Mouse (Mus musculus): ENCODE results near the gene 4930562C15Rik. TPM values are rescaled to one million over a fixed set of nuclear protein-coding genes. Genes with fewer than 3 reads are reported as not detected.
"Not testable (repeated sequence)": the region's sequence is repeated elsewhere in the genome, so short reads cannot be mapped to it uniquely, and the experiment has no call there.

Gene 4930562C15Rik
- total RNA-seq (2021) = not detected

- intact Hi-C loops (cut with DNase I) = no loop called here
Measured at GRCm38 (mm10) chr16:4835191-4835590, at the start of gene 4930562C15Rik. TSS of gene 4930562C15Rik (plus strand) at chr16:4835416.

GRCm38 (mm10) chr16:4785706-4786105 lies 49.5 kb upstream of the 4930562C15Rik start:
- no peak for DNase-seq (ENCODE audit: low spot score in 2 of 2)
- intact Hi-C loops (cut with DNase I) = loop anchor here (5.0 kb wide), 2 partner anchors 68 to 103 kb away; partner anchors contain the start of gene Nmral1

More at GRCm38 (mm10) chr16:4835191-4835590, at the start of gene 4930562C15Rik:
- DNase-seq (ENCODE audit: low spot score in 2 of 2) = no peak

GRCm38 (mm10) chr16:4788176-4788575 lies 47.0 kb upstream of the 4930562C15Rik start:
- intact Hi-C loops (cut with DNase I) = loop anchor here (5.0 kb wide), 2 partner anchors 71 to 106 kb away; partner anchors contain the start of gene Nmral1
- no peak for DNase-seq (ENCODE audit: low spot score in 2 of 2)

- intact Hi-C loops (cut with DNase I) = loop anchor here (5.0 kb wide), 2 partner anchors 72 to 107 kb away; partner anchors contain the start of gene Nmral1
- DNase-seq (ENCODE audit: low spot score in 2 of 2) = no peak
Measured at GRCm38 (mm10) chr16:4789311-4789768, 45.9 kb upstream of the 4930562C15Rik start.

- peak; percentile 97 to 98 for DNase-seq (ENCODE audit: low spot score in 2 of 2)
- intact Hi-C loops (cut with DNase I) = loop anchor here (5.0 kb wide), 2 partner anchors 73 to 108 kb away; partner anchors contain the start of gene Nmral1
Measured at GRCm38 (mm10) chr16:4789810-4790559, 45.2 kb upstream of the 4930562C15Rik start, which contains the start of gene Cdip1. TSS of gene Cdip1 (minus strand) at chr16:4790292.

- DNase-seq (ENCODE audit: low spot score in 2 of 2) = no peak
- intact Hi-C loops (cut with DNase I) = no loop called here
Measured at GRCm38 (mm10) chr16:4791332-4791731, 43.9 kb upstream of the 4930562C15Rik start.

GRCm38 (mm10) chr16:4796631-4797030 lies 38.6 kb upstream of the 4930562C15Rik start:
- DNase-seq (ENCODE audit: low spot score in 2 of 2) = no peak
- intact Hi-C loops (cut with DNase I) = no loop called here

- intact Hi-C loops (cut with DNase I) = no loop called here
- no peak for DNase-seq (ENCODE audit: low spot score in 2 of 2)
Measured at GRCm38 (mm10) chr16:4818349-4818748, 16.9 kb upstream of the 4930562C15Rik start.

GRCm38 (mm10) chr16:4824466-4824865 lies 10.8 kb upstream of the 4930562C15Rik start:
- intact Hi-C loops (cut with DNase I); DNase-seq (ENCODE audit: low spot score in 2 of 2): not testable (repeated sequence)

GRCm38 (mm10) chr16:4827639-4828038 lies 7.6 kb upstream of the 4930562C15Rik start:
- DNase-seq (ENCODE audit: low spot score in 2 of 2) = no peak
- intact Hi-C loops (cut with DNase I) = no loop called here

GRCm38 (mm10) chr16:4829271-4829900 lies 5.8 kb upstream of the 4930562C15Rik start:
- intact Hi-C loops (cut with DNase I) = no loop called here

GRCm38 (mm10) chr16:4831650-4832419 lies 3.4 kb upstream of the 4930562C15Rik start:
- DNase-seq (ENCODE audit: low spot score in 2 of 2) = peak; percentile 32 to 43
- intact Hi-C loops (cut with DNase I) = no loop called here

More at GRCm38 (mm10) chr16:4829271-4829900, 5.8 kb upstream of the 4930562C15Rik start:
- DNase-seq (ENCODE audit: low spot score in 2 of 2) = no peak

- intact Hi-C loops (cut with DNase I) = no loop called here
- peak in 1 of 2 experiments; percentile 22 for DNase-seq (ENCODE audit: low spot score in 2 of 2)
Measured at GRCm38 (mm10) chr16:4833858-4834257, 1.4 kb upstream of the 4930562C15Rik start.

GRCm38 (mm10) chr16:4837631-4838030 lies 2.4 kb downstream of the 4930562C15Rik start:
- no peak for DNase-seq (ENCODE audit: low spot score in 2 of 2)
- intact Hi-C loops (cut with DNase I) = no loop called here

- no peak for DNase-seq (ENCODE audit: low spot score in 2 of 2)
- intact Hi-C loops (cut with DNase I) = no loop called here
Measured at GRCm38 (mm10) chr16:4839552-4839951, 4.3 kb downstream of the 4930562C15Rik start.

GRCm38 (mm10) chr16:4840231-4840630 lies 5.0 kb downstream of the 4930562C15Rik start:
- intact Hi-C loops (cut with DNase I) = no loop called here
- no peak for DNase-seq (ENCODE audit: low spot score in 2 of 2)

GRCm38 (mm10) chr16:4847041-4847440 lies 11.8 kb downstream of the 4930562C15Rik start:
- intact Hi-C loops (cut with DNase I) = no loop called here

GRCm38 (mm10) chr16:4848090-4848489 lies 12.9 kb downstream of the 4930562C15Rik start:
- intact Hi-C loops (cut with DNase I) = no loop called here

More at GRCm38 (mm10) chr16:4847041-4847440, 11.8 kb downstream of the 4930562C15Rik start:
- no peak for DNase-seq (ENCODE audit: low spot score in 2 of 2)

GRCm38 (mm10) chr16:4850361-4850760 lies 15.1 kb downstream of the 4930562C15Rik start:
- DNase-seq (ENCODE audit: low spot score in 2 of 2) = no peak
- intact Hi-C loops (cut with DNase I) = no loop called here

More at GRCm38 (mm10) chr16:4848090-4848489, 12.9 kb downstream of the 4930562C15Rik start:
- no peak for DNase-seq (ENCODE audit: low spot score in 2 of 2)

Measured in left cerebral cortex, postnatal 36 days (tissue).